Mouse (Mus musculus) heart, adult 2 months (tissue): Measurements from ENCODE around the gene Fbl.

Experiments
- CTCF ChIP-seq: fragments of 200-600 bp; IDR thresholded peaks from 2 replicates; pipeline ENCODE4 v1.8.1; 2022; ENCODE audit warnings: antibody characterized with exemption, mild to moderate bottlenecking, moderate library complexity
- POLR2A ChIP-seq: fragments of 200-500 bp; IDR thresholded peaks from 2 replicates; pipeline ENCODE4 v1.6.1; 2011; ENCODE audit warnings: mild to moderate bottlenecking, low read depth, low read length, control low read depth; ENCODE audit not compliant: insufficient read depth

- TF ChIP-seq CTCF (no peak), POLR2A (no peak)
Measured at GRCm38 (mm10) chr7:28175358-28175757, 5.8 kb downstream of the Fbl start.
